Mouse (Mus musculus) cerebellum, adult (tissue): ENCODE measurements at regions not wholly inside any gene's neighbourhood (a gene's known extent, or its start where the extent isn't known, plus 50 kb on each side); places are given as distances from the start of the nearest gene placed in this dataset.

Experiments
- ATAC-seq: cut with Nextera tagmentation; 2 replicates; pipeline ENCODE4 v1.9.2; 2017; ENCODE audit warnings: mild to moderate bottlenecking, moderate library complexity, mixed read lengths; ENCODE audit not compliant: insufficient number of reproducible peaks, low FRiP score, low TSS enrichment

- ATAC-seq: no peak
These were observed 264.6 kb downstream of the Gm19410 start for GRCm38 (mm10) chr8:36030237-36030636.

DNA sequence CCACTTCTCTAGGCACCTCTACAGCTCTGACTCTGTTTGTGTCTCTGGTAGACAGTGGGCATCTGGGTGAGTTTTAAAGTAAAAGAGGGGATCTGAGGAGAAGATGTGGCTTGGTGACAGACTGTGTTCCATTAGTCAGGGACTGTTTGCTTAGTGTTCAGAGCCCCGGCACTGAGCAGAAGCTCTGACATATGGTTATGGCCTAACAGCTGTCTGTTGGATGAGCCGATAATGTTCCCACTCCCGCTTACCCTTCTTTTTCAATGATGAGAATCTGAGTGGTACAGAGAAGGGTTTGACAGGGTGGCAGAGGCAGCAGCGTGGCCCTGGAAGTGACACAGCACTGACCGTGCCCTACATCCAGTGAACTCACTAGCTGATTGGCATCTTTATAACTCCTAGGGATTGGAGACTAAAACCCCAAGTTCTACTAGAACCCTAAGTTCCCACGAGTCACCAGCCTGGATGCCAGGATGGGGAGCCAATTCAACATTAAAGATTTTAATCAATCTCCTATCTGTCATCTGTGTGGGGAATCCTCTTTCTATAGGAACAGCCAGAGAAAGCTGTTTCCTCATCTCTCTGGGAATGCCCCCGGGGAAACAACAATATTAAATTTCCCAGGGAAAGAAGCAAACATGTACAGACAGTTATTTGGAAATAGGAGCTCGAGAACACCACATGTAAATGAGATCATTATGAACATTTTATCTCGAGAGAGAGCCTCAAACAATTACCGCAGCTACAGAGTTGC lies 266.6 kb downstream of the Gm19410 start:
- no peak for ATAC-seq

GRCm38 (mm10) chr8:36035339-36035738 lies 269.7 kb downstream of the Gm19410 start:
- no peak for ATAC-seq

DNA sequence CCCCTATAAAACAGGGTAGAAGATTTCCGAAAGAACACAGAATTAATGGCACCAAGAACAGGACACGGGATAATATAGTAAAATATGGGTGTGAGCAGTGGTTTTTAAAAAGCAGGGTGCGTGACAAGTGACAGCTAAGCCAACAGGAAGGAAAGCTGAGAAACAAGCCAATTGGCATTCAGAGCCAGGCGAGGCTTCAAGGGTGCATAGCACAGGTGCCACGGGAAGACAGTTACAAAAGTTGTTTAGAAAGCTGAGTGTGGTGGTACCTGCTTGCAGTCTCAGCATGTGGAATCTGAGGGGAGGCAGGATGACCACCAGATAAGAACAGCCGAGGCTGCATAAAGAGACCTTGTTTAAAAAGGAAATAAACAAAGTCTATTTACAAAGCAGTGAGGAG lies 270.7 kb downstream of the Gm19410 start:
- no peak for ATAC-seq

- ATAC-seq: no peak
These were observed 275.8 kb downstream of the Gm19410 start for GRCm38 (mm10) chr8:36041222-36041864.

- no peak for ATAC-seq
These were observed 277.0 kb downstream of the Gm19410 start for GRCm38 (mm10) chr8:36042594-36042993.
